Mouse (Mus musculus): ENCODE data around the gene Cox8b.
A peak's percentile ranks its signal among the peaks of the same experiment; 100 is the strongest.

Gene Cox8b

GRCm38 (mm10) chr7:140874224-140874623, 26.0 kb downstream of the Cox8b start:
- no peak for DNase-seq (ENCODE audit: low spot score in 2 of 2)

- no peak for DNase-seq (ENCODE audit: low spot score in 2 of 2)
Measured at GRCm38 (mm10) chr7:140864761-140865160, 35.5 kb downstream of the Cox8b start.

DNA sequence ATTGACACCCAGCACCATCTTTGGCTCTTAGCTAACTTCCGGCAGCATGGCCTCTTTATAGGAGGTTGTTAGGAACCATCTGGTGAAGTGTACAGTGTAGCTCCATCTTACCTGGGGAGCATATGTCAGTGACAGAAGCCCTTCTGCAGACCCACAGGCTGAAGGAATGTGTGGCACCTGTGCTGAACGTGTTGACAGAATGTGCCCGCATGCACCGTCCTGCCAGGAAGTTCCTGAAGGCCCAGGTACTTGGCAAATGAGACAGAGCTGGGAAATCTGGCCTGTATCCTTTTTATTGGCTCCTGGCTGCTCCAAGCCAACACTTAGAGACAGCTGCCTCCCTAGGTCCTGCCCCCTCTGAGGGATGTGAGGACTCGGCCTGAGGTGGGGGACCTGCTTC, 39.5 kb downstream of the Cox8b start:
- DNase-seq (ENCODE audit: low spot score in 2 of 2) = no peak

GRCm38 (mm10) chr7:140859997-140860396, 40.2 kb downstream of the Cox8b start:
- DNase-seq (ENCODE audit: low spot score in 2 of 2) = no peak

GRCm38 (mm10) chr7:140858746-140859145, 41.5 kb downstream of the Cox8b start:
- no peak for DNase-seq (ENCODE audit: low spot score in 2 of 2)

- peak in 1 of 2 experiments; percentile 16 for DNase-seq (ENCODE audit: low spot score in 2 of 2)
Measured at GRCm38 (mm10) chr7:140857550-140858505, 42.4 kb downstream of the Cox8b start, which contains the start of gene Bet1l. Gene Bet1l, minus strand, starts transcription at chr7:140857577.

- peak; percentile 70 to 79 for DNase-seq (ENCODE audit: low spot score in 2 of 2)
Measured at GRCm38 (mm10) chr7:140856785-140857549, 43.3 kb downstream of the Cox8b start, which contains the start of gene Ric8a. Gene Ric8a, plus strand, starts transcription at chr7:140856957.

- DNase-seq (ENCODE audit: low spot score in 2 of 2) = peak; percentile 44 to 70
Measured at GRCm38 (mm10) chr7:140855860-140856784, 44.1 kb downstream of the Cox8b start, which contains the start of gene Gm45785. Gene Gm45785, minus strand, starts transcription at chr7:140856331.

GRCm38 (mm10) chr7:140855181-140855580, 45.1 kb downstream of the Cox8b start:
- DNase-seq (ENCODE audit: low spot score in 2 of 2) = no peak

GRCm38 (mm10) chr7:140854483-140854882, 45.8 kb downstream of the Cox8b start:
- no peak for DNase-seq (ENCODE audit: low spot score in 2 of 2)

DNA sequence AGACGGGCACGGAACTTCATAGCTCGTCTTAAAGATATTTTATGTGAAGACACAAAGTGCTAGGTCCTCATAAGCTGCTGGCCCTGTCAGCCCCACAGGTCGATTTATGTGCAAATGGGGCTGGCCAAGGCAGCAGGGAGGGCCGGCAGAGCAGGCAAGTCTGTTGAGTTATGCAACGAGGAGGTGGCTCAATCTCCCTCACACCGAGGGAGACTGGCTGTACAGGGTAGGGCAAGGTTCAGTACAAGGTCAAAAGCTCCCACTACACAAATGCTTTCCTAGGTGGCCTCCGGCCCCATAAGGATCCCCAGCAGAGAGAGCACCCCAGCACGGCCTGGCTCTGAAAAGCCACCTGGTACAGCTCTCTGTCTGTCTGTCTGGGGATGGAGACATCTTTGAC, 46.9 kb downstream of the Cox8b start:
- DNase-seq (ENCODE audit: low spot score in 2 of 2) = no peak

DNA sequence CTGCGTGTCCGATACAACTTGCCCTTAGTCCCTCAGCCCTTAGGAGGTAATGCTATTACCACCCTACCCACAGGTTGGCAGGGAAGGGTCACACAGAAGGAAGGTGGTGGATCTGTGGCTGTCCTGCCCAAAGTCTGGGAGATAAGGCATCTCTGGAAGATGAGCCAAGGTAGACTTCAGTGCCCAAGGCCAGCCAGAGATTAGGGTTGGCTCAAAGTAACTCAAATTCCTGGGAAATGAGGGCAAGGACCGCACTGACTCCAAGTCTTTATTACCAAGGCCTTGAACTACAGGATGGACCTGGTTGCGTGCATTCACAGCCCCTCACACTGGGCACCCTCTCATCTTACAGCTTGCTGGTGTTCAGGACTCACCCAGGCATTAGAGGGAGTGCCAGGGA, 48.3 kb downstream of the Cox8b start:
- no peak for DNase-seq (ENCODE audit: low spot score in 2 of 2)

All from cerebellum, postnatal 4 days (tissue).